8 mouse cellular contexts compared by ENCODE assay signal in genomic region chr11:59810480-59811158, GRCm38 (mm10). TPM values are rescaled to one million over a fixed set of nuclear protein-coding genes. Genes with fewer than 3 reads are reported as not detected.
A peak's percentile ranks its signal among the peaks of the same experiment; 100 is the strongest.
DNase-seq lines count a peak whose midpoint lies in the region; ATAC-seq and TF ChIP-seq lines count a peak whose summit lies in the region.

No protein-coding gene starts in this region.

- peak overlapping the region; percentile 93 for H3K9ac ChIP-seq in liver, embryonic 11.5 days (ENCODE audit: low read depth, low read length)

- H3K36me3 ChIP-seq in testis, adult 2 months (ENCODE audit: control insufficient read depth, insufficient read depth, low read length) = no peaks in the 10 kb centered on the region; the same call in 1 of the 2 replicates
- peaks cover 16% of the 10 kb centered on the region for H3K36me3 ChIP-seq in liver, embryonic 11.5 days (ENCODE audit: control insufficient read depth, insufficient read depth, low read length)

- peaks cover 7% of the 10 kb centered on the region for H3K4me1 ChIP-seq in testis, adult 2 months (ENCODE audit: control insufficient read depth, insufficient read depth, low read length)
- H3K4me1 ChIP-seq in liver, embryonic 11.5 days (replicated peaks; ENCODE audit: control insufficient read depth, insufficient read depth, low read length) = peaks cover 11% of the 10 kb centered on the region

- no peak overlapping the region; the same call in 1 of the 2 replicates for H3K27ac ChIP-seq in testis, adult 2 months (ENCODE audit: control insufficient read depth, insufficient read depth, low read depth, low read length)
- H3K27ac ChIP-seq in liver, embryonic 11.5 days (ENCODE audit: low read depth, low read length) = peak overlapping the region; percentile 97

- 33% methylated on average over 14 of the region's 14 CpGs for WGBS in liver, embryonic 11.5 days

- peak overlapping the region; percentile 90 for H3K4me3 ChIP-seq in testis, adult 2 months (ENCODE audit: control insufficient read depth, low read depth, low read length)
- peak overlapping the region; percentile 87 for H3K4me3 ChIP-seq in liver, embryonic 11.5 days (ENCODE audit: low read depth, low read length)

- peak; percentile 25 for DNase-seq in adrenal gland, postnatal 14 days
- DNase-seq in adrenal gland, adult (ENCODE audit: inconsistent age in 2 of 2, low spot score in 1 of 2) = no peak
- DNase-seq in testis, postnatal 10 days (ENCODE audit: low spot score) = no peak
- DNase-seq in liver, embryonic 11.5 days (ENCODE audit: low spot score) = no peak
- no peak for DNase-seq in urinary bladder, postnatal 14 days (ENCODE audit: low spot score)
- DNase-seq in layer of hippocampus, postnatal 10 days (ENCODE audit: low spot score in 2 of 2) = no peak
- DNase-seq in cerebellum, postnatal 36 days = no peak

- H3K27me3 ChIP-seq in testis, adult 2 months (ENCODE audit: control insufficient read depth, insufficient read depth, low read length) = no peaks in the 10 kb centered on the region
- no peaks in the 10 kb centered on the region for H3K27me3 ChIP-seq in liver, embryonic 11.5 days (replicated peaks; ENCODE audit: control insufficient read depth, insufficient read depth, low read length)

- peak overlapping the region; percentile 98 for H3K4me2 ChIP-seq in liver, embryonic 11.5 days

- H3K9me3 ChIP-seq in liver, embryonic 11.5 days (ENCODE audit: control insufficient read depth, low read length) = no peaks in the 10 kb centered on the region

- ATAC-seq in liver, embryonic 11.5 days (replicated peaks; ENCODE audit: low FRiP score) = no peak

- TF ChIP-seq CTCF in testis, adult 2 months (IDR thresholded peaks at IDR 0.05; ENCODE audit: control insufficient read depth, insufficient read depth, insufficient replicate concordance, low read depth, low read length) = no peak

- TF ChIP-seq POLR2A in testis, adult 2 months (IDR thresholded peaks at IDR 0.05; ENCODE audit: control insufficient read depth, low read depth, low read length) = no peak

RNA-seq across cellular contexts. Expression of gene Flcn, which starts 0.8 kb away (rescaled TPM):
- 51.2 and 57.3 TPM in 2 replicates for total RNA-seq in adrenal gland, postnatal 14 days (2021)
- polyA plus RNA-seq in testis, adult 2 months (2012; rRNA removed) = 20.0 and 20.3 TPM in 2 replicates
- polyA plus RNA-seq in liver, embryonic 11.5 days (2014; fragmentation: Nextera tagmentation; extraction: Ambion mirVana) = 30.1 and 33.1 TPM in 2 replicates
- total RNA-seq in layer of hippocampus, postnatal 10 days (2021) = 10 to 100 TPM; 30.8 to 33.2 TPM

RNA-seq across cellular contexts. Expression of gene Pld6, which starts 23.2 kb away (rescaled TPM):
- total RNA-seq in adrenal gland, postnatal 14 days (2021) = 5.0 and 5.4 TPM in 2 replicates
- 101 and 110 TPM in 2 replicates for polyA plus RNA-seq in testis, adult 2 months (2012; rRNA removed)
- polyA plus RNA-seq in liver, embryonic 11.5 days (2014; fragmentation: Nextera tagmentation; extraction: Ambion mirVana) = 1.5 and 1.8 TPM in 2 replicates
- under 1 TPM; 0.66 to 0.96 TPM for total RNA-seq in layer of hippocampus, postnatal 10 days (2021)

RNA-seq across cellular contexts. Expression of gene Nt5m, which starts 28.6 kb away (rescaled TPM):
- 28.9 and 30.7 TPM in 2 replicates for total RNA-seq in adrenal gland, postnatal 14 days (2021)
- polyA plus RNA-seq in testis, adult 2 months (2012; rRNA removed) = 97.1 and 100 TPM in 2 replicates
- polyA plus RNA-seq in liver, embryonic 11.5 days (2014; fragmentation: Nextera tagmentation; extraction: Ambion mirVana) = 26.1 and 26.2 TPM in 2 replicates
- 10 to 100 TPM; 50.3 to 53.9 TPM for total RNA-seq in layer of hippocampus, postnatal 10 days (2021)

RNA-seq across cellular contexts. Expression of gene Cops3, which starts 29.0 kb away (rescaled TPM):
- 93.6 and 95.6 TPM in 2 replicates for total RNA-seq in adrenal gland, postnatal 14 days (2021)
- 44.1 and 56.9 TPM in 2 replicates for polyA plus RNA-seq in testis, adult 2 months (2012; rRNA removed)
- 211 and 226 TPM in 2 replicates for polyA plus RNA-seq in liver, embryonic 11.5 days (2014; fragmentation: Nextera tagmentation; extraction: Ambion mirVana)
- 10 to 100 TPM; 72.1 to 76.4 TPM for total RNA-seq in layer of hippocampus, postnatal 10 days (2021)
